Mouse (Mus musculus) right cerebral cortex, postnatal 4 days (tissue): ENCODE data around the gene Vmn2r25.
"Not testable (repeated sequence)": the region's sequence is repeated elsewhere in the genome, so short reads cannot be mapped to it uniquely, and the experiment has no call there.

Experiments
- DNase-seq: peaks from one replicate; pipeline ENCODE4 v3.0.0-alpha.2; 2022

The Vmn2r25 gene

GRCm38 (mm10) chr6:123853363-123853762, at the start of gene Vmn2r25:
Vmn2r25 (minus strand) TSS chr6:123853463.
- DNase-seq, result not testable (repeated sequence)

- no peak for DNase-seq
These were observed 33.3 kb downstream of the Vmn2r25 start for GRCm38 (mm10) chr6:123819951-123820350.

GRCm38 (mm10) chr6:123810291-123810690, 43.0 kb downstream of the Vmn2r25 start:
- DNase-seq, result not testable (repeated sequence)

DNA sequence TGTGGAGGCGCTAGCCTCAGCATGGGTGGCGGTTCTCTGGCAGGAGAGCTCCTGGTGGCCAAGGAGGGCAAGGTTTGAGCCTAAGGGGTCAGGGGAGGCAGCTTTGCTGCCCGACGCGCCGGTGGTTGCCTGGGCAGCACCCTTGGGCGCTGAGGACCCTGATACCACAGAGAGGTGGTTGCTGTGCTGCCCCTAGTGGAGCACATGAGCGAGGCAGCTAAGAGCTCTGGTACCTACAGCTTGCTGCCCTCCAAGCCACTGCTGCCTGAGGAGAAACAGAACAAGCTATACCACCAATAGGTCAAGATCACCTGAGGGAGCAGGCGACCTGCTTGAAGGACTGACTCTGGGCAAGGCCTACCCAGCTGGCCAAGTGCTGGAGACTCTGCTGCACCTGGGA, 59.5 kb downstream of the Vmn2r25 start:
- DNase-seq, result no peak

GRCm38 (mm10) chr6:123784857-123785256, 68.4 kb downstream of the Vmn2r25 start:
- DNase-seq, result no peak

DNA sequence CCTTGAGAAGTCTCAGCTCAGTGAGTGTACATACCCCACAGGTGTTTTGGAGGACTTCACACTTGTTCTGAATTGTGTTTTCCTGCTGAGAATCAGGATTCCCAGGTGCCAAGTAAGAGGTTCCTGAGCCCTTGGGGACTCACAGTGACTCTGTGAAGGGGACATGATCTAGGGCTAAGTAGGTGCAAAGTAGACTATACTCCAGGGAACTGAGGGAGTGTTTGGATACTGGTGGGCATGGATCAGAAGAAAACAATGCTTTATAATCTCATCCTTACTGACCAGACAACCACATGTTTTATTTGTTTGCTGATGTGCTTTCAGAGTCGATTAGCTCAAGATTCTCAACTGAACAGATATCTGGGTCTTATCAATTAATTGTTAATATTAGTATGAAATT, 74.7 kb downstream of the Vmn2r25 start, which contains the start of gene Vmn2r24:
Gene Vmn2r24, plus strand, starts transcription at position 301 of the 400 bp plus-strand sequence.
- no peak for DNase-seq
